Mouse (Mus musculus): Measurements from ENCODE around the gene Fam104a. TPM values are rescaled to one million over a fixed set of nuclear protein-coding genes. Genes with fewer than 3 reads are reported as not detected.
A peak's percentile ranks its signal among the peaks of the same experiment; 100 is the strongest.

Gene Fam104a
- polyA plus RNA-seq, 1 experiment from 2014 or later, result 42.9 TPM

DNA sequence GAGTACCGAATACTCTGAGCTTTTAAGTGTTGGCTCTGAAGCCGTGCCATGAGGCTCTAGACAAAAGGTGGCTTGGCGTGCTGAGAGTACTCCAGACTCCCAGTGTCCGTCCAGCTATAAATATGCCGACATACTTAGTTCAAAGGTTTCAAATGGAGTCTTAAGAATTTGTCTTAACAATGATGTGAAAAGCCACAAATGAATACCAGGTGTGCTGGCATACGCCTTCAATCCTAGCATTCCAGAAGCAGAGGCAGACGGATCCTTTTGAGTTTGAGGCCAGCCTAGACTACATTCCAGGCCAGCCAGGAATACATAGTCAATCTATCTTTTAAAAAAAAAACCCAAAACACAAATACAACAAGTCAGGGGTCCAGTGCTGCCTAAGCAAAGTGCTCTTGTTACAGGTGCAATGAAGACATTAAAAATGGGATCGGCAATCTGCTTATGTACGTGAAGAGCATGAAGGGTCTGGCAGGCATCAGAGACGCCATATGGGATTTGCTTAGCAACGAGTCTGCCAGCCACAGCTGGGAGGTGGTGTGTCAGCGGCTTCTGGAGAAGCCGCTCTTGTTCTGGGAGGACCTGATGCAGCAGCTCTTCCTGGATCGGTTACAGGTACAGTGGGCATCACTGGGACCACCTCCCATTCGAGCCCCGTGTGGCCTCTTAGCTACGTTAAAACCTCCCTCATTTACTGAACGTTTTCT is 29.2 kb downstream of the Fam104a start:
- WGBS, result 85% methylated on average over 18 of the region's 18 CpGs
- no peak for ATAC-seq (ENCODE audit: low FRiP score, low TSS enrichment)
- H3K9ac ChIP-seq (replicated peaks; ENCODE audit: low read length), result no peak overlapping the region
- no peak overlapping the region for H3K4me3 ChIP-seq (replicated peaks; ENCODE audit: low read depth, low read length)
- H3K27me3 ChIP-seq (ENCODE audit: control insufficient read depth, insufficient read depth, low read length), result no peaks in the 10 kb centered on the region
- no peak overlapping the region for H3K27ac ChIP-seq (replicated peaks; ENCODE audit: low read depth, low read length)
- H3K9me3 ChIP-seq (ENCODE audit: control insufficient read depth, low read length), result no peaks in the 10 kb centered on the region
- H3K4me1 ChIP-seq (ENCODE audit: control insufficient read depth, insufficient read depth, low read length), result peaks cover 9% of the 10 kb centered on the region
- DNase-seq, result no peak
- peaks cover 81% of the 10 kb centered on the region for H3K36me3 ChIP-seq (ENCODE audit: control insufficient read depth, insufficient read depth, low read length)
- H3K4me2 ChIP-seq (ENCODE audit: low read length), result no peak overlapping the region

DNA sequence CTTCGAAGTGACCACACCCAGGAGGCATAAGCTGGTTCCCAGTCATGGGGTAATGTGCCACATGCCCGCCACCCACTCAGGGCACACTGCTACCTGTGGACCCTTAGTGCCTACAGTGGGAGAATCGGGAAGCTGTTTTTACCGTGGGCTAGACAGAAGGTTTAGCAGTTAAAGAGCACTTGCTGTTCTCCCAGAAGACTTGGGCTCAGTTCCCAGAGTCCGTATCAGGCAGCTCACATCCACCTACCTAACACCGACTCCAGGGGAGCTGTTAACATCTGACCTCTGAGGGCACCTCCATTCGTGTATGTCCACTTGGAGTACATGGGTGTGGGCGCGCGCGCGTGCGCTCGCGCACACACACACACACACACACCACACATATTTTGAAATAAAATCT is 29.9 kb downstream of the Fam104a start:
- no peak for ATAC-seq (ENCODE audit: low FRiP score, low TSS enrichment)
- H3K27me3 ChIP-seq (ENCODE audit: control insufficient read depth, insufficient read depth, low read length), result no peaks in the 10 kb centered on the region
- H3K9ac ChIP-seq (replicated peaks; ENCODE audit: low read length), result no peak overlapping the region
- no peak for DNase-seq
- no peaks in the 10 kb centered on the region for H3K9me3 ChIP-seq (ENCODE audit: control insufficient read depth, low read length)
- H3K27ac ChIP-seq (replicated peaks; ENCODE audit: low read depth, low read length), result no peak overlapping the region
- H3K36me3 ChIP-seq (ENCODE audit: control insufficient read depth, insufficient read depth, low read length), result peaks cover 75% of the 10 kb centered on the region
- H3K4me1 ChIP-seq (ENCODE audit: control insufficient read depth, insufficient read depth, low read length), result peaks cover 9% of the 10 kb centered on the region
- no peak overlapping the region for H3K4me2 ChIP-seq (ENCODE audit: low read length)
- 95% methylated on average over 15 of the region's 15 CpGs for WGBS
- H3K4me3 ChIP-seq (replicated peaks; ENCODE audit: low read depth, low read length), result no peak overlapping the region

DNA sequence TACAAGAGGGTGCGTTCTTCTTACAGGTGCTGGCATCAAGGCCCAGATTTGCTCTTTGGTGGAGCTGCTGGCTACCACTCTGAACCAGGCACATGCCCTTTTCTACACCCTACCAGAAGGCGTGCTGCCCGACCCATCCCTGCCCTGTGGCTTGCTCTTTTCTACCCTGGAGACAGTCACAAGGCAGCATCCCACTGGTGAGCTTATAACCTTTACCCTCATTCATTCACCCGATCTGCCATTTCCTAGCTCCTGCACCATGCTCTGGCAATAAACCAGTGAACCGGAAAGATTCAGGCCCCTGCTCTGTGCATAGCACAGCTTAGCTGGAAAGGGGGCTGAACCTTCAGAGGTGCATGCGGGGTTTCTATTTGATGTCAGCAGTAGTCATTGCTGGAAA is 31.4 kb downstream of the Fam104a start:
- no peak for ATAC-seq (ENCODE audit: low FRiP score, low TSS enrichment)
- H3K4me3 ChIP-seq (replicated peaks; ENCODE audit: low read depth, low read length), result no peak overlapping the region
- no peak for DNase-seq
- no peak overlapping the region for H3K27ac ChIP-seq (replicated peaks; ENCODE audit: low read depth, low read length)
- WGBS, result 89% methylated on average over 6 of the region's 6 CpGs
- H3K4me2 ChIP-seq (ENCODE audit: low read length), result no peak overlapping the region
- no peak overlapping the region for H3K9ac ChIP-seq (replicated peaks; ENCODE audit: low read length)
- H3K36me3 ChIP-seq (ENCODE audit: control insufficient read depth, insufficient read depth, low read length), result peaks cover 60% of the 10 kb centered on the region
- H3K4me1 ChIP-seq (ENCODE audit: control insufficient read depth, insufficient read depth, low read length), result peaks cover 9% of the 10 kb centered on the region
- H3K27me3 ChIP-seq (ENCODE audit: control insufficient read depth, insufficient read depth, low read length), result no peaks in the 10 kb centered on the region
- H3K9me3 ChIP-seq (ENCODE audit: control insufficient read depth, low read length), result no peaks in the 10 kb centered on the region

DNA sequence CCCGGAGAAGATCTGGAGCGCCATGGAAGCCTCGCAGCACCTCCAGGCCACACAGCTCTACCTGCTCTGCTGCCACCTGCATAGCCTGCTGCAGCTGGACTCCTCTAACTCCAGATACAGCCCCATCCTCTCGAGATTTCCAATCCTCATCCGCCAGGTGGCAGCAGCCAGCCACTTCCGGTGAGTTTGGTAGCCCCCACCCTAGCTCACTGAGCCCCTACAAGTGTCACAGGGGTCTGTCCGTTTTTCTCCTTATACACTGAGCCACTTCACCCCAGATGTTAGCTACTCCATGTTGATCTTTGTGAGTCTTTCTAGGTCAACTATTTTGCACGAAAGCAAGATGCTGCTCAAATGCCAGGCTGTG is 32.1 kb downstream of the Fam104a start:
- no peaks in the 10 kb centered on the region for H3K27me3 ChIP-seq (ENCODE audit: control insufficient read depth, insufficient read depth, low read length)
- WGBS, result 41% methylated on average over 8 of the region's 8 CpGs
- DNase-seq, result peak; percentile 80
- no peak overlapping the region for H3K9ac ChIP-seq (replicated peaks; ENCODE audit: low read length)
- no peak overlapping the region for H3K4me2 ChIP-seq (ENCODE audit: low read length)
- H3K36me3 ChIP-seq (ENCODE audit: control insufficient read depth, insufficient read depth, low read length), result peaks cover 53% of the 10 kb centered on the region
- no peaks in the 10 kb centered on the region for H3K9me3 ChIP-seq (ENCODE audit: control insufficient read depth, low read length)
- H3K27ac ChIP-seq (replicated peaks; ENCODE audit: low read depth, low read length), result no peak overlapping the region
- no peak overlapping the region for H3K4me3 ChIP-seq (replicated peaks; ENCODE audit: low read depth, low read length)
- H3K4me1 ChIP-seq (ENCODE audit: control insufficient read depth, insufficient read depth, low read length), result peaks cover 9% of the 10 kb centered on the region
- ATAC-seq (ENCODE audit: low FRiP score, low TSS enrichment), result 0 out of 2 replicates have a peak, but pooled peaks have one; percentile 9

DNA sequence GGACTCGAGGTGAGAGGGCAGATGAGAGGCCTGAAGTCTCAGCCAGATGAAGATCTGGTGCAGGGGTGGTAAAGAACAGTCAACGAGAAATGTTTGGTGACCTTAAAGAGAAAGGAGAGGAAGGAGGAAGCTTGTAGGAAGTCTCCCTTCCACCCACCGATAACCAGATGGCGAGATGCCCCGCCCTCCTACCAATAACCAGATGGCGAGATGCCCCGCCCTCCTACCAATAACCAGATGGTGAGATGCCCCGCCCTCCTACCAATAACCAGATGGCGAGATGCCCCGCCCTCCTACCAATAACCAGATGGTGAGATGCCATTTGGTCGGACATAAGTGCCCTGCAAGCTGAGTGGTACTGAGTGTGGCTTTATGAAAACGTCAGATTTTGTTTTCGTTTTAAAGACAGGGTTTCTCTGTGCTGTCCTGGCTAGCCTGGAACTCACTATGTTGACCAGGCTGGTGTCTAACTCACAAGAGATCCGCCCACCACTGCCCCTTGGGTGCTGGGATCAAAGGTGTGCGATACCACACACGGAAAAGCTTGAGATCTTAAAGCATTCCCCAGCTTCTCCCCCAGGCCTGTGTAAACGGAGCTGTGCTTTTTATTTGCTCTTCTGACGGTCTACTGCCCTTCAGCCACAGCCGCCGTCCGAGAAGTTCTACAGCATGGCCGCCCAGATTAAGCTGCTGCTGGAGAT is 32.6 kb downstream of the Fam104a start:
- WGBS, result 73% methylated on average over 22 of the region's 22 CpGs
- no peak for DNase-seq

DNA sequence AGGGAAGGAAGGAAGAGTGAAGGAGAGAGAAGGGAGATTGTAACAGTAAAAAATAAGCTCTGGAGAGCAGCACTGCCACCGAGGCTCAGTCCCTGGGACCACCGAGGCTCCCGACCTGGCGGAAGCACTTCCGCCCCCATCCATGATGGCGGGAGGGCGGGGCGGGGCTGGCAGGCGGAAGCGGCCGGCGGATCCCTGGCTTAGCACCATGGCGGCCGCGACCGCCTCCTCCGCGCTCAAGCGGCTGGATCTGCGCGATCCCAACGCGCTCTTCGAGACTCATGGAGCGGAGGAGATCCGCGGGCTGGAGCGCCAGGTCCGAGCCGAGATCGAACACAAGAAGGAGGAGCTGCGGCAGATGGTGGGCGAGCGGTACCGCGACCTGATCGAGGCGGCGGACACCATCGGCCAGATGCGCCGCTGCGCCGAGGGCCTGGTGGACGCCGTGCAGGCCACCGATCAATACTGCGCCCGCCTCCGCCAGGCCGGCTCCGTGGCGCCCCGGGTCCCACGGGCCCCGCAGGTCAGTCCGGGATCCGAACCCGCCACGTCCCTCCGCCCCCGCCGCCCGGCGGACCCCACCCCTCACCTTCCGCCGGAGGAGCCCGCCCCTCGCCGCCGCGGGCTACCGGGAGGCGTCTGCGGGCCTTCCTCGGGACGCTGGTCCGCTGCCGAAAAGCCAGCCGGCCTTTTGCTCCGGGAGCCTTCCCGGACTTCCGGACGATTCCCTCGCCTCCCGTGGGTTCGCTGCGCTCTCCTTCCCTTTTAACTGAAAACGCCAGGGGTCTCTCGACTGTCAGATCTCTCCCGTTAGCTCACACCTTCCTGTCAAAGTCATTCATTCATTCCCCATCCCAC is 34.4 kb downstream of the Fam104a start, which contains the start of gene Slc39a11:
Gene Slc39a11, minus strand, starts transcription at position 727 of the 858 bp plus-strand sequence.
- peaks cover 9% of the 10 kb centered on the region for H3K4me1 ChIP-seq (ENCODE audit: control insufficient read depth, insufficient read depth, low read length)
- H3K27me3 ChIP-seq (ENCODE audit: control insufficient read depth, insufficient read depth, low read length), result no peaks in the 10 kb centered on the region
- H3K36me3 ChIP-seq (ENCODE audit: control insufficient read depth, insufficient read depth, low read length), result peaks cover 30% of the 10 kb centered on the region
- ATAC-seq (ENCODE audit: low FRiP score, low TSS enrichment) (peak; percentile 74), DNase-seq (peak; percentile 90)
- peak within 1 kb of the TSS; percentile 92 for H3K4me3 ChIP-seq (replicated peaks; ENCODE audit: low read depth, low read length)
- under 1% methylated on average over 85 of the region's 91 CpGs for WGBS
- peak within 1 kb of the TSS; percentile 92 for H3K27ac ChIP-seq (replicated peaks; ENCODE audit: low read depth, low read length)
- peak within 1 kb of the TSS; percentile 96 for H3K9ac ChIP-seq (replicated peaks; ENCODE audit: low read length)
- no peaks in the 10 kb centered on the region for H3K9me3 ChIP-seq (ENCODE audit: control insufficient read depth, low read length)
- H3K4me2 ChIP-seq (ENCODE audit: low read length), result peak within 1 kb of the TSS; percentile 67

More for the DNA sequence above, 32.6 kb downstream of the Fam104a start:
- Histone ChIP-seq H3K36me3 (ENCODE audit: control insufficient read depth, insufficient read depth, low read length) (peaks cover 48% of the 10 kb centered on the region), H3K4me1 (ENCODE audit: control insufficient read depth, insufficient read depth, low read length) (peaks cover 9% of the 10 kb centered on the region), H3K9me3 (ENCODE audit: control insufficient read depth, low read length) (no peaks in the 10 kb centered on the region), H3K27me3 (ENCODE audit: control insufficient read depth, insufficient read depth, low read length) (no peaks in the 10 kb centered on the region), H3K9ac (replicated peaks; ENCODE audit: low read length) (no peak overlapping the region), H3K4me2 (ENCODE audit: low read length) (peak overlapping the region; percentile 67), H3K4me3 (replicated peaks; ENCODE audit: low read depth, low read length) (no peak overlapping the region), H3K27ac (replicated peaks; ENCODE audit: low read depth, low read length) (no peak overlapping the region)
- no peak for ATAC-seq (ENCODE audit: low FRiP score, low TSS enrichment)

DNA sequence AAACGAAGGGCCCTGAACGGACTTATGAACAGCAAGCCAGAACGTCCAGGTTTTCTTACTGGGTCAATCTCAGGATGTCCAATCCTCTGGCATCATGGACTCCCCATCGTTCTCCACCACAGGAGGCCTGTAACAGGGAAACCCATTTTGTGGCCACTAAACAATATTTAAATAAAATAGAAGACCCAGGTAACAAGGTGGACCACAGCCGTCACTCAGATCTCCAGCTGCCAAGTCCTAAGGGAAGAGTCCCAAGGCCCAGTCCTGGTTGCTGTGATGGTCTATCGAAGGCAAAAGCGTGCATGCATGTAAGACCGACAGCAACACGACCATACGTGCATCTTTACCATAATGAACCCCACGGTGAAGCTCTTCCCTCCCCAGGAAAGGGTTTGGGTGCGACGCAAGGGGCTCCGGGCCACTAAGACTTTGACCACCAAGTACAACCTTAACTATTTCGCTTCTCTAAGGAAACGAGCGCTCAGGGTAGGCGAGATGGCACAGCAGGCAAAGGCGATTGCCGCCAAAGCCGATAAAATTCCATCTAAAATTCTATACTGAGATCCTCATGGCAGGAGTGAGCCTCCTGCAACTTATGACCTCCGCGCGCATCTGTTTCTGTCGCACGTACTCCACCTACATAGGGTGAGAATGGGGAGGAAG is 35.1 kb downstream of the Fam104a start, which contains the start of gene Cog1:
Gene Cog1, plus strand, starts transcription at position 480 of the 663 bp plus-strand sequence.
- Histone ChIP-seq H3K9me3 (ENCODE audit: control insufficient read depth, low read length) (no peaks in the 10 kb centered on the region), H3K36me3 (ENCODE audit: control insufficient read depth, insufficient read depth, low read length) (peaks cover 23% of the 10 kb centered on the region), H3K4me2 (ENCODE audit: low read length) (peak within 1 kb of the TSS; percentile 67), H3K27ac (replicated peaks; ENCODE audit: low read depth, low read length) (peak within 1 kb of the TSS; percentile 92), H3K27me3 (ENCODE audit: control insufficient read depth, insufficient read depth, low read length) (no peaks in the 10 kb centered on the region), H3K4me3 (replicated peaks; ENCODE audit: low read depth, low read length) (peak within 1 kb of the TSS; percentile 92), H3K4me1 (ENCODE audit: control insufficient read depth, insufficient read depth, low read length) (peaks cover 9% of the 10 kb centered on the region), H3K9ac (replicated peaks; ENCODE audit: low read length) (peak within 1 kb of the TSS; percentile 96)
- 40% methylated on average over 26 of the region's 26 CpGs for WGBS
- no peak for ATAC-seq (ENCODE audit: low FRiP score, low TSS enrichment)
- no peak for DNase-seq

DNA sequence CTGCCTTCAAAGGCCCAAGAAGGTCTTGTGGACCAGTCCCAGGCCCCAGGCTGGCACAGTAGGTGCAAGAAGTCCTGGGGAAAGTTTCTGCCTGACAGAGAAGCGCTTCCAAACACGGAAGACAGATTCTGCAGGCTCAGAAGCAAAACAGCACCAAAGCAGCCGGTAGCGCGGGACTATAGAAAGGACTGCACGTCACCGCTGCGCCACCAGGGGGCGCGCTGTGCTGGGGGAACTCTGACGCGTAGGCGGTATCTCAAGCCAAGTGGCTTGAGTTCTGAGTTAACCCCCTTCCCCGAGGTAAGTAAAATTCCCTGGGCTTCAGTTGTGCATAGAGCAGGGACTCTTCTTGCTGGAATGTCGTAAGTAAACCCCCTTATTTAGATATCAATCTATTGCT is 35.8 kb downstream of the Fam104a start:
- WGBS, result 4% methylated on average over 15 of the region's 15 CpGs

More for the DNA sequence above, 35.8 kb downstream of the Fam104a start:
- Histone ChIP-seq H3K27me3 (ENCODE audit: control insufficient read depth, insufficient read depth, low read length) (no peaks in the 10 kb centered on the region), H3K4me1 (ENCODE audit: control insufficient read depth, insufficient read depth, low read length) (peaks cover 9% of the 10 kb centered on the region), H3K27ac (replicated peaks; ENCODE audit: low read depth, low read length) (no peak overlapping the region), H3K36me3 (ENCODE audit: control insufficient read depth, insufficient read depth, low read length) (peaks cover 16% of the 10 kb centered on the region), H3K9ac (replicated peaks; ENCODE audit: low read length) (no peak overlapping the region; the same call in 1 of the 2 replicates), H3K9me3 (ENCODE audit: control insufficient read depth, low read length) (no peaks in the 10 kb centered on the region), H3K4me3 (replicated peaks; ENCODE audit: low read depth, low read length) (no peak overlapping the region), H3K4me2 (ENCODE audit: low read length) (no peak overlapping the region; the same call in 1 of the 2 replicates)
- ATAC-seq (ENCODE audit: low FRiP score, low TSS enrichment) (no peak), DNase-seq (peak; percentile 88)

All from midbrain, embryonic 14.5 days (tissue).